ENCODE assay signal across 20 mouse cellular contexts in the genomic region with DNA sequence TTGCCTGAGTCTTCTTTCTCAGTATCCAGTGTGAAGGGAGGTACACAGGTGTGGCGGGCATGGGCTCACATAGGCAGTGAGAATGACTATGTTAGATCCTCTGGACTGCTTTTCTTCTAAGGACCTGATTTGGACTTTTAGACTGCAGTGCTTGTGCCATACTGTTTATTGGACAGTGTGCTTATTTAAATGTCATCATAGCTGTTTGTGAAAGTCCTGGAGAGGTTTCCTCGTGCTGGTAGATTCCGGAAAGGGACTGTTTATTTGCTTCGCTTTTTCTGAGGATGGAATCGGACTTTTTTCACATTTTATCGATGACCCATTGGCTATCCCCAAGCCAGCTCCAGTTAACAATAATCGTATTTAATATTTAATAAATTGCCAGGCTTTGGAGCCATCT.
"Had no signal": no experiment of that assay in that cellular context is flagged by ENCODE, and none has a peak within 500 bp of the region (broad histone marks: within the 10 kb centered on the region; RNA-seq: fewer than 3 reads in every experiment).

No protein-coding gene starts in this region.

- H3K27me3 ChIP-seq: embryonic facial prominence, embryonic 15.5 days; forebrain, embryonic 12.5 days; forebrain, embryonic 13.5 days; forebrain, embryonic 15.5 days had no signal

- H3K9me3 ChIP-seq: embryonic facial prominence, embryonic 12.5 days; embryonic facial prominence, embryonic 13.5 days; embryonic facial prominence, embryonic 15.5 days; forebrain, embryonic 12.5 days; forebrain, embryonic 15.5 days had no signal

- H3K36me3 ChIP-seq: embryonic facial prominence, embryonic 12.5 days; embryonic facial prominence, embryonic 13.5 days; embryonic facial prominence, embryonic 15.5 days; forebrain, embryonic 10.5 days; forebrain, embryonic 12.5 days; forebrain, embryonic 15.5 days had no signal

- ATAC-seq: forebrain, embryonic 13.5 days; forebrain, embryonic 14.5 days; forebrain, embryonic 15.5 days; forebrain, embryonic 16.5 days; forebrain, postnatal 0 days had no signal

- H3K4me2 ChIP-seq: embryonic facial prominence, embryonic 12.5 days; embryonic facial prominence, embryonic 13.5 days; embryonic facial prominence, embryonic 15.5 days; forebrain, embryonic 12.5 days; forebrain, embryonic 13.5 days; forebrain, embryonic 15.5 days had no signal

- DNase-seq: embryo, embryonic 11 days; forebrain, postnatal 0 days; gastrocnemius, adult 2 months; gastrocnemius, postnatal 10 days; gastrocnemius, postnatal 14 days; gastrocnemius, postnatal 25 days; gastrocnemius, postnatal 36 days; heart, adult 18-20 months; heart, adult 2 months had no signal

- H3K27ac ChIP-seq: embryonic facial prominence, embryonic 10.5 days; embryonic facial prominence, embryonic 12.5 days; embryonic facial prominence, embryonic 13.5 days; embryonic facial prominence, embryonic 15.5 days; forebrain, embryonic 10.5 days; forebrain, embryonic 12.5 days; forebrain, embryonic 13.5 days; forebrain, embryonic 15.5 days; gastrocnemius, adult 2 months; heart, adult 2 months had no signal

- H3K9ac ChIP-seq: embryonic facial prominence, embryonic 12.5 days; embryonic facial prominence, embryonic 13.5 days; embryonic facial prominence, embryonic 15.5 days; forebrain, embryonic 12.5 days; forebrain, embryonic 13.5 days; forebrain, embryonic 15.5 days; forebrain, postnatal 0 days had no signal

- H3K4me3 ChIP-seq: embryonic facial prominence, embryonic 10.5 days; embryonic facial prominence, embryonic 12.5 days; embryonic facial prominence, embryonic 13.5 days; embryonic facial prominence, embryonic 15.5 days; erythroblast, embryonic 14.5 days; forebrain, embryonic 10.5 days; forebrain, embryonic 12.5 days; forebrain, embryonic 13.5 days; forebrain, embryonic 15.5 days; gastrocnemius, adult 2 months; heart, adult 2 months had no signal

- H3K4me1 ChIP-seq: embryonic facial prominence, embryonic 12.5 days; embryonic facial prominence, embryonic 15.5 days; forebrain, embryonic 15.5 days had no signal
